Mouse (Mus musculus) neural tube, embryonic 12.5 days (tissue): ENCODE data around the gene Pramel6. TPM values are rescaled to one million over a fixed set of nuclear protein-coding genes. Genes with fewer than 3 reads are reported as not detected.
"Not testable (repeated sequence)": the region's sequence is repeated elsewhere in the genome, so short reads cannot be mapped to it uniquely, and the experiment has no call there.

Experiments
- ATAC-seq: fragments of 200-750 bp; cut with Nextera tagmentation; 2 replicates; pipeline ENCODE4 v1.8.0; 2017; ENCODE audit warnings: low read depth, mild to moderate bottlenecking, moderate TSS enrichment, moderate library complexity; ENCODE audit not compliant: low FRiP score
- H3K27ac ChIP-seq: fragments of 300-500 bp; sonication (generic); 2 replicates; pipeline ENCODE4 v1.5.1; 2016
- H3K27me3 ChIP-seq: fragments of 300-500 bp; sonication (generic); replicated peaks from 2 replicates; pipeline ENCODE4 v1.6.1; 2016; ENCODE audit warnings: mild to moderate bottlenecking
- H3K36me3 ChIP-seq: fragments of 300-500 bp; sonication (generic); 2 replicates; pipeline ENCODE4 v1.6.1; 2016; ENCODE audit warnings: mild to moderate bottlenecking
- H3K4me1 ChIP-seq: fragments of 300-500 bp; sonication (generic); 2 replicates; pipeline ENCODE4 v1.6.1; 2016
- H3K4me2 ChIP-seq: fragments of 300-500 bp; sonication (generic); replicated peaks from 2 replicates; pipeline ENCODE4 v1.6.1; 2016; ENCODE audit warnings: mild to moderate bottlenecking
- H3K4me3 ChIP-seq: fragments of 300-500 bp; sonication (generic); 2 replicates; pipeline ENCODE4 v1.5.1; 2016
- H3K9ac ChIP-seq: fragments of 300-500 bp; sonication (generic); 2 replicates; pipeline ENCODE4 v1.6.1; 2016; ENCODE audit warnings: mild to moderate bottlenecking
- H3K9me3 ChIP-seq: fragments of 300-500 bp; sonication (generic); 2 replicates; pipeline ENCODE4 v1.6.1; 2016; ENCODE audit warnings: mild to moderate bottlenecking
- WGBS: fragments of 180-500 bp; shearing (Covaris S2); methylation state at CpG from one replicate; pipeline ENCODE4 v1.1.7; 2016; 5-methylcytosine and 5-hydroxymethylcytosine counted together
- polyA plus RNA-seq: library from polyadenylated mRNA; unstranded; fragments of >200 nt; fragmentation: Nextera tagmentation; extraction: Ambion mirVana; gene quantifications from 2 replicates; pipeline ENCODE4 v1.2.1, GENCODE M21; 2016

The Pramel6 gene
- not detected in 2 replicates for polyA plus RNA-seq

GRCm38 (mm10) chr2:87506265-87506664, at the start of gene Pramel6:
TSS of gene Pramel6 (plus strand) at chr2:87506565.
- 91% methylated on average over 6 of the region's 6 CpGs for WGBS
- Histone ChIP-seq H3K27me3 (no peaks in the 10 kb centered on the region), H3K27ac (no peak within 1 kb of the TSS), H3K4me1 (no peaks in the 10 kb centered on the region), H3K9ac (no peak within 1 kb of the TSS), H3K4me2 (no peak within 1 kb of the TSS), H3K9me3 (no peaks in the 10 kb centered on the region), H3K4me3 (no peak within 1 kb of the TSS), H3K36me3 (no peaks in the 10 kb centered on the region)
- ATAC-seq, result no peak

DNA sequence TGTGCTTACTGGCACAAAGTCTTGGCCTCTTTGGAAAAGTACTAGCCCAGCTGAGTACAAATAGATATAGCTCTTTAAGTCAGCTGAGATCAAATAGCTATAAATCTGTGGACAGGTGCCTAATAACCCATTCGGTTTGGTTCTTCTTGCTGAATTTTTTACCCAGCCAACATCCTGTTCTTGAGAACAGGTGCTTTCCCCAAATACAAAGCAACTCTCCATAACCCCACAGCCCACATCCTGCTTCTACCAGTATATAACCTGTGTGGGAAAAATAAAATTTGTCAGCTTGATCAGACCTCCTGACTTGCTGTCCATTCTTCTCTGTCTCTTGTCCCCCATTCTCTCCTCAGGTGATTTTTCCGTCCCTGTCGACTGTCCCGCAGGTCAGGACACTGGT, 44.6 kb upstream of the Pramel6 start:
- H3K4me3 ChIP-seq, result no peak overlapping the region
- no peaks in the 10 kb centered on the region for H3K9me3 ChIP-seq
- H3K36me3 ChIP-seq, result no peaks in the 10 kb centered on the region
- no peaks in the 10 kb centered on the region for H3K4me1 ChIP-seq
- 92% methylated on average over 4 of the region's 4 CpGs for WGBS
- no peak overlapping the region for H3K4me2 ChIP-seq
- no peak for ATAC-seq
- no peaks in the 10 kb centered on the region for H3K27me3 ChIP-seq
- H3K9ac ChIP-seq, result no peak overlapping the region
- no peak overlapping the region for H3K27ac ChIP-seq

DNA sequence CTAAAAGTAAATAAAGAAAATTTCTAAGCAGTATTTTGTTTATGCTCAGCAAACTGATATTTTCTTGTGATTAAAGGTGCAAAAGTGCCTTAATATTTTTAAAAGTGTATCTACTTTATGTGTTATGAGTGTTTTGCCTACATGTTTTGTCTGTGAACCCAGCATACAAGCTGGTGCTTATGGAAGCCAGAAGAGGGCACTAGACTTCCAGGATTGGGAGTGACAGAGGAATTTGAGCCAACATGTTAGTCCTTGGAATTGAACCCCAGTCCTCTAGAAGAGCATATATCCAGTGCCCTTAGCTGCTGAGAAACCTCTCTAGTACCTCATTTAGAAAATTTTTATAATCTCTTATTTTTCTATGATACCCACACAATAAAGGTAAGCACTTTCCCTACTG, 26.2 kb upstream of the Pramel6 start:
- Histone ChIP-seq H3K9me3 (no peaks in the 10 kb centered on the region), H3K27ac (no peak overlapping the region), H3K27me3 (no peaks in the 10 kb centered on the region), H3K4me2 (no peak overlapping the region), H3K4me3 (no peak overlapping the region), H3K9ac (no peak overlapping the region), H3K4me1 (no peaks in the 10 kb centered on the region), H3K36me3 (no peaks in the 10 kb centered on the region)
- ATAC-seq, result no peak

- Histone ChIP-seq H3K36me3 (no peaks in the 10 kb centered on the region), H3K9ac (no peak overlapping the region), H3K27me3 (no peaks in the 10 kb centered on the region), H3K9me3 (no peaks in the 10 kb centered on the region), H3K27ac (no peak overlapping the region), H3K4me3 (no peak overlapping the region), H3K4me1 (no peaks in the 10 kb centered on the region), H3K4me2 (no peak overlapping the region)
- 87% methylated on average over 4 of the region's 4 CpGs for WGBS
- no peak for ATAC-seq
Observed at GRCm38 (mm10) chr2:87481158-87481557, 25.2 kb upstream of the Pramel6 start.

- Histone ChIP-seq H3K36me3 (no peaks in the 10 kb centered on the region), H3K4me2 (no peak overlapping the region), H3K9me3 (no peaks in the 10 kb centered on the region), H3K4me1 (no peaks in the 10 kb centered on the region), H3K27me3 (no peaks in the 10 kb centered on the region), H3K4me3 (no peak overlapping the region), H3K9ac (no peak overlapping the region), H3K27ac (no peak overlapping the region)
- 75% methylated on average over 2 of the region's 2 CpGs for WGBS
- no peak for ATAC-seq
Observed at GRCm38 (mm10) chr2:87482276-87482675, 24.1 kb upstream of the Pramel6 start.

- not testable (repeated sequence) for H3K27ac ChIP-seq, H3K36me3 ChIP-seq, H3K9me3 ChIP-seq, H3K4me2 ChIP-seq, H3K4me3 ChIP-seq, ATAC-seq, H3K27me3 ChIP-seq, H3K9ac ChIP-seq, H3K4me1 ChIP-seq
- WGBS, result 92% methylated on average over 4 of the region's 5 CpGs
Observed at GRCm38 (mm10) chr2:87496993-87497392, 9.4 kb upstream of the Pramel6 start, which contains the start of gene Pramel7. TSS of gene Pramel7 (minus strand) at chr2:87497093.

DNA sequence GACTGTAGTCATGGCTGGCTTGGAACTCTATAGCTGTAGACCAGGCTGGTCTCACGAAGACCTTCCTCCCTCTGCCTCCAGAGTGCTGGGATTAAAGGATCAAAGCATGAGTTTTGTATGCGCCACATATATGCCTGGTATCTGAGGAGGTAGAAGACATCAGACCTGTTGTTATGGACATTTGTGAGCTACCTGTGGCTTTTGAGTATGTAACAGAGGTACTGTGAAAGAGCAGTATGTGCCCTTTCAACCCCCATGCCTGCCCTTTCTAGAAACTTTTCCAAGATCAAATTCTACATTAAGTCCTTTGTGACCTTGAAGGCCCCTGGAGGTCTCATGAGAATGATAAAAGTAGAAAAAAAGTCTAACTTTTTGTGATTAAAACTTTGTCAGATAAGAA, 8.7 kb downstream of the Pramel6 start:
- Histone ChIP-seq H3K4me3 (no peak overlapping the region), H3K36me3 (no peaks in the 10 kb centered on the region), H3K9ac (no peak overlapping the region), H3K4me1 (no peaks in the 10 kb centered on the region), H3K9me3 (no peaks in the 10 kb centered on the region), H3K27ac (no peak overlapping the region), H3K27me3 (no peaks in the 10 kb centered on the region), H3K4me2 (no peak overlapping the region)
- 86% methylated on average over 2 of the region's 2 CpGs for WGBS
- no peak for ATAC-seq

DNA sequence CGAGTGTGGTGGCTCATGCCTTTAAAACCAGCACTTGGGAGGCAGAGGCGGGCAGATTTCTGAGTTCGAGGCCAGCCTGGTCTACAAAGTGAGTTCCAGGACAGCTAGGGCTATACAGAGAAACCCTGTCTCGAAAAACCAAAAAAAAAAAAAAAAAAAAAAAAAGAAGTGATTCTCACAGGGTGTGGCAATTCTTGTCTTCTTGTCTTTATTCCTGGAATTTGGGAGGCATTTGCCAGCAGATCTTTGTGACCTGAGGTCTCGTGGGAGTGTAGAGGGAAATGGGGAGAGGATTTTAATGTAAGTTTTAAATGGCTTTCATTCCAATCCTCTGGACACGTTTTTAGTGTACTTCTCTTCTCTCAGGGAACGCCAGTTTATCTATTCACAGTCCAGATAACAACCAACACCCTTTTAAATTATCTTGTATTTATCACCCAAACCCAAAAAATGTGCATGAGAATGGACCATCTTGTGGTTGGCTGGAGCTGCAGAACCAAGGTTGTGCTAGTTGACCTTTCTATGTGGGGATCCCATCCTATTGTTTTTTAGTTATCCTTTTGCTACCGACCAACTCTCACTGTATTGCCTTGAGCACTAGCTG, 9.2 kb downstream of the Pramel6 start:
- H3K4me1 ChIP-seq, result no peaks in the 10 kb centered on the region
- H3K9ac ChIP-seq, result no peak overlapping the region
- no peak for ATAC-seq
- no peak overlapping the region for H3K27ac ChIP-seq
- 78% methylated on average over 8 of the region's 8 CpGs for WGBS
- no peaks in the 10 kb centered on the region for H3K9me3 ChIP-seq
- no peak overlapping the region for H3K4me2 ChIP-seq
- no peaks in the 10 kb centered on the region for H3K27me3 ChIP-seq
- H3K4me3 ChIP-seq, result no peak overlapping the region
- H3K36me3 ChIP-seq, result no peaks in the 10 kb centered on the region

DNA sequence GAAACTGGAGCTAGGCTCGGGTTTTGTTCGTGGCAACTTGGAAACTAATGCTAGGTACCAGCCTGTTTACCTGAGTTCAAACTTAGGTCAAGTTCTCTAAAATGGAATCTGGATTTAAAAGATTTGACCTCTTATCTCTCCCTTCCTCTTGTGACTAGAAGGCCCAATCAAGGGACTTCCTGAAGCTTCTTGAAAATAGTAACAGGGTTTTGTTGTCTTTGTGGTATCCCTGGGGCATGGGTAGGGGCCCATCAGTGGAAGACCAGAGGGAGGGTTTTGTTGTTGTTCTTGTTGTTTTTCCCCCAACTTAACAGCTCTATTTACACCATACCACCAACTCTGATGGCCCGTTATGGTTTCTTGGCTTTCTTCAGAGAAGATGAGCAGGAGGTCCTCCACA, 10.2 kb downstream of the Pramel6 start:
- 92% methylated on average over 3 of the region's 3 CpGs for WGBS
- H3K4me2 ChIP-seq, result no peak overlapping the region
- no peak overlapping the region for H3K9ac ChIP-seq
- no peak for ATAC-seq
- H3K4me1 ChIP-seq, result no peaks in the 10 kb centered on the region
- H3K27me3 ChIP-seq, result no peaks in the 10 kb centered on the region
- H3K4me3 ChIP-seq, result no peak overlapping the region
- H3K9me3 ChIP-seq, result no peaks in the 10 kb centered on the region
- no peak overlapping the region for H3K27ac ChIP-seq
- no peaks in the 10 kb centered on the region for H3K36me3 ChIP-seq

DNA sequence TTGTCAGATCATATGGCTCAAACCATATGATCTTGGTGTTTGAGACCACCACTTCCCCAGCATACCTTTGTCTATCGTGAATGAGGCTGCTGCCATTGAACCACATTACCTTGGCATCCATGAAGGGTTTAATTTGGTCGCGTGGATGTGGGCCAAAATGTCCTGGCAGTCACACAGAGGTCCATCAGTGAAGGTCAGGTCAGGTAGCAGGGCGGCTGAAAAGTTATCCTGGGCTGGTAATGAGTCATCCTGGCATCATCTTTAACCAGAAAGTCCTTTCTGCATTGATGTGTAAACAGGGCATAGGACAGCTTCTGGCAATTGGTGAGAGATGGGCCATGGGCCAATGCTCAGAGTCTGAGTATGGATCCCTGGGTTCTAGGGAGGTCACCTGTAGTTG, 14.3 kb downstream of the Pramel6 start:
- no peak overlapping the region for H3K4me2 ChIP-seq
- no peaks in the 10 kb centered on the region for H3K27me3 ChIP-seq
- no peak for ATAC-seq
- H3K36me3 ChIP-seq, result no peaks in the 10 kb centered on the region
- WGBS, result 89% methylated on average over 4 of the region's 4 CpGs
- no peaks in the 10 kb centered on the region for H3K9me3 ChIP-seq
- no peak overlapping the region for H3K4me3 ChIP-seq
- no peak overlapping the region for H3K9ac ChIP-seq
- H3K4me1 ChIP-seq, result no peaks in the 10 kb centered on the region
- H3K27ac ChIP-seq, result no peak overlapping the region

- not testable (repeated sequence) for H3K9ac ChIP-seq, H3K27me3 ChIP-seq, H3K36me3 ChIP-seq, H3K4me3 ChIP-seq, H3K9me3 ChIP-seq, H3K4me1 ChIP-seq, H3K27ac ChIP-seq
- ATAC-seq, result peak; percentile 50; the same call in 1 of the 2 replicates
- 34% methylated on average over 39 of the region's 39 CpGs for WGBS
- H3K4me2 ChIP-seq, result peak overlapping the region; percentile 50
Observed at GRCm38 (mm10) chr2:87525899-87526616, 19.7 kb downstream of the Pramel6 start.

DNA sequence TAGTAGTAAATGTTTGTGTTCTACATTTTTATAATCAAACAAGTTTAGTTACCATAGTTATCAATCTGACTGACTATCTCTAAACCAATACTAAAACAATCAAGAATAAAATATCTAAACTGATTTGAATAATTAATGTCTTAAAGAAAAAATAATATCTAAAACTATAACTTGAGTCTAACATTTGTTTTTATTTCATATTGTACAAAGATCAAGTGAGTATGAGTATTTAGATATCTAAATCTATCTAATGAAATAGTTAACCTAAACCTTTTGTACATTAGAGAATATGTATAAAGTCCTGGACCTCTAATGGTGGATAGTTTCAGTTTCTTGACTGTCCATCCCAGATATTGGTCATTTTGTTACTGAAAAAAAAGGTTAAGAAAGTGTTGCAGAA, 25.1 kb downstream of the Pramel6 start, which contains the start of gene Olfr153:
TSS of gene Olfr153 (plus strand) at position 301 of the 400 bp plus-strand sequence.
- Histone ChIP-seq H3K9me3 (no peaks in the 10 kb centered on the region), H3K4me3 (no peak within 1 kb of the TSS), H3K27me3 (no peaks in the 10 kb centered on the region), H3K36me3 (no peaks in the 10 kb centered on the region), H3K4me2 (no peak within 1 kb of the TSS), H3K4me1 (no peaks in the 10 kb centered on the region), H3K9ac (no peak within 1 kb of the TSS), H3K27ac (no peak within 1 kb of the TSS)
- no peak for ATAC-seq

GRCm38 (mm10) chr2:87534826-87535225, 28.5 kb downstream of the Pramel6 start:
- Histone ChIP-seq H3K36me3 (no peaks in the 10 kb centered on the region), H3K4me1 (no peaks in the 10 kb centered on the region), H3K4me3 (no peak overlapping the region), H3K9ac (no peak overlapping the region), H3K27ac (no peak overlapping the region), H3K27me3 (no peaks in the 10 kb centered on the region), H3K4me2 (no peak overlapping the region), H3K9me3 (no peaks in the 10 kb centered on the region)
- no peak for ATAC-seq
- 65% methylated on average over 2 of the region's 2 CpGs for whole genome bisulfite sequencing
